Mouse (Mus musculus) lung, embryonic 15.5 days (tissue): Measurements from ENCODE around the gene Cyp2d11. TPM values are rescaled to one million over a fixed set of nuclear protein-coding genes. Genes with fewer than 3 reads are reported as not detected.
"Not testable (repeated sequence)": the region's sequence is repeated elsewhere in the genome, so short reads cannot be mapped to it uniquely, and the experiment has no call there.

Source experiments
- ATAC-seq: fragments of 200-750 bp; cut with Nextera tagmentation; 2 replicates; pipeline ENCODE4 v1.8.0; 2017; ENCODE audit warnings: moderate number of reproducible peaks, borderline replicate concordance; ENCODE audit not compliant: low FRiP score, low TSS enrichment; ENCODE audit errors: extremely low read depth
- H3K27ac ChIP-seq: fragments of 300-500 bp; sonication (generic); 2 replicates; pipeline ENCODE4 v1.5.1; 2015; ENCODE audit warnings: moderate library complexity, mild to moderate bottlenecking, inconsistent platforms
- H3K27me3 ChIP-seq: fragments of 300-500 bp; sonication (generic); 2 replicates; pipeline ENCODE4 v1.6.1; 2015; ENCODE audit warnings: inconsistent platforms
- H3K36me3 ChIP-seq: fragments of 300-500 bp; sonication (generic); 2 replicates; pipeline ENCODE4 v1.6.1; 2015; ENCODE audit warnings: inconsistent platforms
- H3K4me1 ChIP-seq: fragments of 300-500 bp; sonication (generic); 2 replicates; pipeline ENCODE4 v1.6.1; 2015; ENCODE audit warnings: inconsistent platforms
- H3K4me2 ChIP-seq: fragments of 300-500 bp; sonication (generic); 2 replicates; pipeline ENCODE4 v1.6.1; 2015; ENCODE audit warnings: inconsistent platforms, mild to moderate bottlenecking, moderate library complexity
- H3K4me3 ChIP-seq: fragments of 300-500 bp; sonication (generic); 2 replicates; pipeline ENCODE4 v1.5.1; 2015; ENCODE audit warnings: mild to moderate bottlenecking, inconsistent platforms
- H3K9ac ChIP-seq: fragments of 300-500 bp; sonication (generic); 2 replicates; pipeline ENCODE4 v1.6.1; 2015; ENCODE audit warnings: inconsistent platforms
- H3K9me3 ChIP-seq: fragments of 300-500 bp; sonication (generic); 2 replicates; pipeline ENCODE4 v1.6.1; 2016; ENCODE audit warnings: inconsistent platforms
- WGBS: fragments of 180-500 bp; shearing (Covaris S2); methylation state at CpG from one replicate; pipeline ENCODE4 v1.1.7; 2015; 5-methylcytosine and 5-hydroxymethylcytosine counted together
- polyA plus RNA-seq: library from polyadenylated mRNA; unstranded; fragments of >200 nt; fragmentation: Nextera tagmentation; extraction: Ambion mirVana; gene quantifications from 2 replicates; pipeline ENCODE4 v1.2.1, GENCODE M21; 2015

The Cyp2d11 gene
- not detected in 2 replicates for polyA plus RNA-seq

GRCm38 (mm10) chr15:82393922-82394321 lies at the start of gene Cyp2d11:
Cyp2d11 (minus strand) TSS chr15:82394022.
- H3K4me2 ChIP-seq, H3K9ac ChIP-seq, H3K4me1 ChIP-seq, H3K9me3 ChIP-seq, H3K27ac ChIP-seq, H3K4me3 ChIP-seq, ATAC-seq, H3K27me3 ChIP-seq, H3K36me3 ChIP-seq: not testable (repeated sequence)
- WGBS = 87% methylated on average over 2 of the region's 2 CpGs

DNA sequence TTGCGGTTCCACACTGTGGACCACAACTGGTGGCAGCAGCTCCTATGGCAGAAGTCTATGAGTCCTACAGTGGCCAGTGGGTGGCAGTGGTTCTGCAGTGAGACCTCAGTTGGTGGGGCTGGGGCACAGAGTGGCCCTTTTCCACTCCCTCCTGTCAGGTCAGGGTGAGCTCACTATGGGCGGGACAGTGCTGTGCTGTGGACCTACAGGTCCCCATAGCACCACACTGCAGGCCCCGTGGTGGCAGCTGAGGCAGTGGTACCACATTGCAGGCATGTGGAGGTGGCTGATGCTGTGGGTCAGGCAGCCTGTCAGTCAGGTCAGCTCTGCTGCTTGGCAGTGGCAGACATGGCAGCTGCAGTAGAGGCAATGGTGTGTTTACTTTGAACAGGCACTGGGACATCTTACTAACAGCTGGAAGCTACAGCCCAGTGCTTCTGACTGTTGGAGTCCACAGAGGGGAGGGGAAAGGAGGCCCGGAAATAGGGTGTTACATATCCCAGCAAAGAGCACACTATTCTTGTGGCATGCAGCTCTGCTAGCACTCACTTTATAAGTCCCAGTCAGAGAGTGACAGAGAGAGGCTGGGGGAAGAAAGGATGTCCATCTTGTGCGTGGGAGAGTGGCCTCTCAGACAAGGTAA lies 44.3 kb upstream of the Cyp2d11 start:
- no peak overlapping the region for H3K9ac ChIP-seq
- H3K36me3 ChIP-seq = no peaks in the 10 kb centered on the region
- peak; percentile 73; the same call in 1 of the 2 replicates for ATAC-seq
- 41% methylated on average over 5 of the region's 5 CpGs for WGBS
- no peaks in the 10 kb centered on the region for H3K27me3 ChIP-seq
- no peak overlapping the region for H3K4me2 ChIP-seq
- H3K27ac ChIP-seq = no peak overlapping the region
- peaks cover 4% of the 10 kb centered on the region; the same call in 1 of the 2 replicates for H3K4me1 ChIP-seq
- H3K9me3 ChIP-seq = no peaks in the 10 kb centered on the region; the same call in 1 of the 2 replicates
- no peak overlapping the region for H3K4me3 ChIP-seq

DNA sequence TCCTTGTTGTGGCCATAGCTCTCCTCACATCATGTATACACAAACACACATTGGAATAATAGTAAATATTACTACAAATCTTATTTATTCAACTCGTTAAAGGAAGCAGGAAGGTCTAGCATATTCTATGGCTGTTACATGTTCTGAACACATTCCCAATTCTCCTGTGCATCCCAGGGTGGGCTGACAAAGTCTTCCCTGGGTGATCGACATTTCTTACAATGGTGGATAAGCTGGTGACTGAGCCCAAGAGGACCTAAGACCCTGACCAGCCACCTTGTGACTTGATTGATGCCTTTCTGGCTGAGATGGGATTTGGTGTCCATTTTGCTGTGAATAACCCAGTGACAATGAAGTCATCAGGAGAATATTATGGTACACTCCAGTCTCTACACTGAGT lies 41.8 kb upstream of the Cyp2d11 start:
- no peak overlapping the region for H3K4me2 ChIP-seq
- no peak overlapping the region for H3K27ac ChIP-seq
- no peak for ATAC-seq
- no peak overlapping the region for H3K9ac ChIP-seq
- H3K4me3 ChIP-seq = no peak overlapping the region
- no peaks in the 10 kb centered on the region for H3K27me3 ChIP-seq
- no peaks in the 10 kb centered on the region for H3K36me3 ChIP-seq
- 79% methylated on average over 2 of the region's 2 CpGs for WGBS
- H3K9me3 ChIP-seq = no peaks in the 10 kb centered on the region; the same call in 1 of the 2 replicates
- peaks cover 4% of the 10 kb centered on the region; the same call in 1 of the 2 replicates for H3K4me1 ChIP-seq

- H3K9ac ChIP-seq = no peak overlapping the region
- H3K27ac ChIP-seq = no peak overlapping the region
- H3K36me3 ChIP-seq = no peaks in the 10 kb centered on the region
- peaks cover 4% of the 10 kb centered on the region; the same call in 1 of the 2 replicates for H3K4me1 ChIP-seq
- H3K9me3 ChIP-seq = no peaks in the 10 kb centered on the region; the same call in 1 of the 2 replicates
- no peak for ATAC-seq
- H3K27me3 ChIP-seq = no peaks in the 10 kb centered on the region
- H3K4me3 ChIP-seq = no peak overlapping the region
- no peak overlapping the region for H3K4me2 ChIP-seq
- WGBS = 78% methylated on average over 3 of the region's 3 CpGs
These were observed 41.2 kb upstream of the Cyp2d11 start for GRCm38 (mm10) chr15:82435011-82435410.

- Histone ChIP-seq H3K9me3 (no peaks in the 10 kb centered on the region; the same call in 1 of the 2 replicates), H3K27me3 (no peaks in the 10 kb centered on the region), H3K9ac (no peak overlapping the region), H3K4me3 (no peak overlapping the region), H3K27ac (no peak overlapping the region), H3K36me3 (no peaks in the 10 kb centered on the region), H3K4me2 (no peak overlapping the region), H3K4me1 (peaks cover 4% of the 10 kb centered on the region; the same call in 1 of the 2 replicates)
- 79% methylated on average over 3 of the region's 3 CpGs for WGBS
- no peak for ATAC-seq
These were observed 40.7 kb upstream of the Cyp2d11 start for GRCm38 (mm10) chr15:82434541-82434940.

DNA sequence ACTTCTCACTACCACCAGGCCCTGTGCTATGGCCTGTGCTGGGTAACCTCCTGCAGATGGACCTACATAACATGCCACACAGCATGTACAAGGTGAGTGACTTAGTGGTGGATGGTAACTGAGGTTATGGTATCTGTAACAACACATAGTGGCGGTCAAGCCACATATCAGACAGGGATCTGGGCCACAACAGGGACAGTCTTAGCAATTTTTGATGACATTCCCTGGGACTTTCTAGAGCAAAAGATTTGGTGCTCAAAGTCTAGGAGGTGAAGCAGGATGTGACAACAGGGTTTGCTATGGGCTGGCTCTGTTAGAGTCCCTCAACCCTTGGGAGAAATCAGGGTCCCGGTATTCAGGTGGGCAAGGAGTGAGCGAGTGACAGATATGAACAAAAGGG lies 39.8 kb upstream of the Cyp2d11 start:
- Histone ChIP-seq H3K36me3 (no peaks in the 10 kb centered on the region), H3K27ac (no peak overlapping the region), H3K4me1 (peaks cover 4% of the 10 kb centered on the region; the same call in 1 of the 2 replicates), H3K9ac (no peak overlapping the region), H3K9me3 (no peaks in the 10 kb centered on the region; the same call in 1 of the 2 replicates), H3K4me2 (no peak overlapping the region), H3K4me3 (no peak overlapping the region), H3K27me3 (no peaks in the 10 kb centered on the region)
- WGBS = 93% methylated on average over 3 of the region's 3 CpGs
- ATAC-seq = no peak

GRCm38 (mm10) chr15:82433137-82433536 lies 39.3 kb upstream of the Cyp2d11 start, which contains the start of gene Cyp2d9:
Cyp2d9 (plus strand) TSS chr15:82433437.
- H3K9me3 ChIP-seq = no peaks in the 10 kb centered on the region; the same call in 1 of the 2 replicates
- no peak within 1 kb of the TSS for H3K9ac ChIP-seq
- H3K27ac ChIP-seq = no peak within 1 kb of the TSS
- ATAC-seq = no peak
- peaks cover 4% of the 10 kb centered on the region; the same call in 1 of the 2 replicates for H3K4me1 ChIP-seq
- no peak within 1 kb of the TSS for H3K4me2 ChIP-seq
- H3K27me3 ChIP-seq = no peaks in the 10 kb centered on the region
- H3K36me3 ChIP-seq = no peaks in the 10 kb centered on the region
- no peak within 1 kb of the TSS for H3K4me3 ChIP-seq

- H3K4me2 ChIP-seq = no peak overlapping the region
- WGBS = 67% methylated on average over 3 of the region's 3 CpGs
- ATAC-seq = no peak
- H3K4me3 ChIP-seq = no peak overlapping the region
- no peak overlapping the region for H3K27ac ChIP-seq
- H3K9me3 ChIP-seq = no peaks in the 10 kb centered on the region
- H3K4me1 ChIP-seq = no peaks in the 10 kb centered on the region
- no peak overlapping the region for H3K9ac ChIP-seq
- H3K36me3 ChIP-seq = no peaks in the 10 kb centered on the region
- no peaks in the 10 kb centered on the region for H3K27me3 ChIP-seq
These were observed 29.6 kb upstream of the Cyp2d11 start for GRCm38 (mm10) chr15:82423471-82423870.

- H3K27me3 ChIP-seq = no peaks in the 10 kb centered on the region
- no peak for ATAC-seq
- H3K4me2 ChIP-seq = no peak overlapping the region
- WGBS = 61% methylated on average over 4 of the region's 4 CpGs
- no peaks in the 10 kb centered on the region for H3K9me3 ChIP-seq
- no peak overlapping the region for H3K4me3 ChIP-seq
- H3K9ac ChIP-seq = no peak overlapping the region
- H3K27ac ChIP-seq = no peak overlapping the region
- H3K36me3 ChIP-seq = no peaks in the 10 kb centered on the region
- H3K4me1 ChIP-seq = no peaks in the 10 kb centered on the region
These were observed 29.1 kb upstream of the Cyp2d11 start for GRCm38 (mm10) chr15:82422935-82423334.

DNA sequence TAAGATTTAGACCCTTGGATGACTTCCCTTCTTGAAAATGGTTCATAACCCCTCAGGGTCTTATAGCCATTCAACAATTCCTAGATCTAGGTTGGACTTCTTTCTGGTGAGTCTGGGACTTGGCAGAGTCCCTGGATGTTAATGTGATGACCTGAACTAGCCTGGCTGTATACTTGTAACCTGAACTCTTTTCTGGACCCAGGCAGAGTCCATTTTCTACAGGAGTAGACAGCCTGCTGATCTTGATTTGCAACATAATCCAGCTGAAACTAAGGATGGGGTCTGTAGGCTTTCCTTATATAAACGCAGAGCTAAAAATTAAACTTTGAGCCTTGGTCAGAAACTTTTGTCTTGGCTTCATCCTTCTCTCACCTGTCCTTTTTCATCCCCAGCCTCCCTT lies 24.8 kb upstream of the Cyp2d11 start:
- H3K4me1 ChIP-seq = peaks cover 10% of the 10 kb centered on the region
- H3K4me2 ChIP-seq = no peak overlapping the region
- 85% methylated on average over 1 of the region's 1 CpGs for WGBS
- H3K36me3 ChIP-seq = no peaks in the 10 kb centered on the region
- no peak overlapping the region for H3K27ac ChIP-seq
- H3K4me3 ChIP-seq = no peak overlapping the region
- no peaks in the 10 kb centered on the region for H3K27me3 ChIP-seq
- no peak overlapping the region for H3K9ac ChIP-seq
- no peak for ATAC-seq
- H3K9me3 ChIP-seq = no peaks in the 10 kb centered on the region

DNA sequence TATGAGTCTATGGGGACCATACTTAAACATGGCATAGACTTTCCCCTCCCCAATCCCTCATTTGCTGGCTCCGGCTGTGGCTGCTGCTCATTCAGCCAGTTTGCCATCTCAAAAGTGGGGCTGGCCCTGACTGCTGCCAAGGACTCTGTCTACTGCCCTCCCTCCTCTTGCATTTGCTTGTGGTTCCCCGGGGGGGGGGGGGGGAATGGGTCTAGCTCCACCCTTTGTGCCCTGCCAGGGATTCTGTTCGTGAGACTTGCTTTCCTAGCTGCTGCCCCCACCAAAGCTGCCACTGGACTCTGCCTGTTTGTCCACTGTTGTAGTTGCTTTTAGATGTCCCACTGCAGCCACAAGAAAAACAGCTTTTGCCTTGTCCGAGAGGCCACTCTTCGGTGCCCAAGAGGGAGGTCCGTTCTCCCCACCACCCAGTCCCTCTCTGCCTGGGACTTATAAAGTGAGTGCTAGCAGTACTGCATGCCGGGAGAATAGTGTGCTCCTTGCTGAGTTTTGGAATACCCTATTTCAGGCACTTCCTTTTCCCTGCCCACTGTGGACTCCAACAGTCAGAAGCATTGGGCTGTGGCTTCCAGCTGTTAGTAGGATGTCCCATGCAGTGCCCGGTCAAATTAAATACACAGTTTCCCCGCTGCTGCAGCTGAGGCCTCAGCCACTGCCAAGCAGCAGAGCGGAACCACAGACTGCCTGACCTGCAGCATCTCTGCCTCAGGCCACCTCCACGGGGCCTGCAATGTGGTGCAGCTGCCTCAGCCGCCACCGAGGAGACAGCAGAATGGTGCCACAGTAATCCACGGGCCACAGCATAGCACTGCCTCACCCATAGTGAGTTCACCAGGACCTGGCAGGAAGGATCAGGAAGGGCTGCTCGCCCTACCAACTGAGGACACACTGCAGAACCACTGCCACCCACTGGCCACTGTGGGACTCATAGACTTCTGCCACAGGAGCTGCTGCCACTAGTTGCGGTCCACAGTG lies 23.3 kb upstream of the Cyp2d11 start:
- Histone ChIP-seq H3K27me3 (no peaks in the 10 kb centered on the region), H3K4me3 (0 out of 2 replicates have a peak overlapping the region, but pooled peaks have one; percentile 12), H3K9ac (peak overlapping the region; percentile 4; the same call in 1 of the 2 replicates), H3K27ac (peak overlapping the region; percentile 53), H3K4me1 (peaks cover 10% of the 10 kb centered on the region), H3K9me3 (no peaks in the 10 kb centered on the region), H3K36me3 (no peaks in the 10 kb centered on the region), H3K4me2 (peak overlapping the region; percentile 44; the same call in 1 of the 2 replicates)
- 25% methylated on average over 15 of the region's 16 CpGs for WGBS
- ATAC-seq = peak; percentile 93
